Mouse (Mus musculus) heart, embryonic 12.5 days (tissue): ENCODE results near the gene Zcchc24. TPM values are rescaled to one million over a fixed set of nuclear protein-coding genes. Genes with fewer than 3 reads are reported as not detected.

Source experiments
- ATAC-seq: fragments of 200-750 bp; cut with Nextera tagmentation; 2 replicates; pipeline ENCODE4 v1.8.0; 2017; ENCODE audit warnings: moderate TSS enrichment, moderate library complexity; ENCODE audit not compliant: insufficient number of reproducible peaks, low FRiP score
- H3K27ac ChIP-seq: fragments of 300-500 bp; sonication (generic); 2 replicates; pipeline ENCODE4 v1.5.1; 2016; ENCODE audit warnings: mild to moderate bottlenecking, moderate library complexity; ENCODE audit not compliant: poor library complexity, severe bottlenecking
- H3K27me3 ChIP-seq: fragments of 300-500 bp; sonication (generic); replicated peaks from 2 replicates; pipeline ENCODE4 v1.6.1; 2016; ENCODE audit warnings: mild to moderate bottlenecking, moderate library complexity
- H3K36me3 ChIP-seq: fragments of 300-500 bp; sonication (generic); 2 replicates; pipeline ENCODE4 v1.6.1; 2016; ENCODE audit warnings: mild to moderate bottlenecking, moderate library complexity
- H3K4me1 ChIP-seq: fragments of 300-500 bp; sonication (generic); replicated peaks from 2 replicates; pipeline ENCODE4 v1.6.1; 2016; ENCODE audit warnings: mild to moderate bottlenecking
- H3K4me2 ChIP-seq: fragments of 300-500 bp; sonication (generic); 2 replicates; pipeline ENCODE4 v1.6.1; 2016; ENCODE audit warnings: mild to moderate bottlenecking, moderate library complexity
- H3K4me3 ChIP-seq: fragments of 300-500 bp; sonication (generic); 2 replicates; pipeline ENCODE4 v1.5.1; 2016; ENCODE audit warnings: mild to moderate bottlenecking
- H3K9ac ChIP-seq: fragments of 300-500 bp; sonication (generic); 2 replicates; pipeline ENCODE4 v1.6.1; 2016; ENCODE audit warnings: mild to moderate bottlenecking, moderate library complexity
- H3K9me3 ChIP-seq: fragments of 300-500 bp; sonication (generic); replicated peaks from 2 replicates; pipeline ENCODE4 v1.6.1; 2016; ENCODE audit warnings: mild to moderate bottlenecking, moderate library complexity
- WGBS: fragments of 180-500 bp; shearing (Covaris S2); methylation state at CpG from one replicate; pipeline ENCODE4 v1.1.7; 2016; 5-methylcytosine and 5-hydroxymethylcytosine counted together
- polyA plus RNA-seq: library from polyadenylated mRNA; unstranded; fragments of >200 nt; fragmentation: Nextera tagmentation; extraction: Ambion mirVana; gene quantifications from 2 replicates; pipeline ENCODE4 v1.2.1, GENCODE M21; 2016

Zcchc24 gene
- polyA plus RNA-seq, 1 experiment from 2014 or later: 30.4 TPM

DNA sequence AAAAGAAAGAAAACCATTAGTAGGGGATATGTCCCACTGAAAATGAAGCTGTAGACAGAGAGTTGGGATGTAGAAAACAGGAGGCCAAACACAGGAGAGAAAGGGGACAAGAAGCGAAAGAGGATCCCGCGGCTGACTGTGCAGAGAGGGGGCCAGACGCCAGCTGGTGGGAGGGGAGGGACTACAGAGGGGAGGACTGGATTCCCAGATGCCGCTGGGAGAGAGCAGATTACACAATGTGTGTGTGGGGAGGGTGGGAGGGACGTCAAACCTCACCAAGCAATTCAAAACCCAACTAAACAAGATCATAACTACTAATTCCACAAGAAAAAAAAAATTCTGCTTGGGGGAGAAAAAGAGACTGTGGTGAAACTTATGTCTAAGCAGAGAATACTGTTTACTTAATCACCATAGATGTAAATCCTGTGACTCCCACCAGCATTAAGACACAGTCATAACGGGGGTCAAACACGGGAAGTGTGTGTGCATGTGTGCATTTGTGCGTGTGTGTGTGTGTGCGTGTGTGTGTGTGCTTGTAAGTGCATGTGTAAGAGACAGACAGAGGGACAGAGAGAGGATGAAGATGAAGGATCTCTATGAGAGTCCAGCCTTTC, 26.8 kb upstream of the Zcchc24 start:
- H3K4me3 ChIP-seq: no peak overlapping the region
- H3K4me1 ChIP-seq: peaks cover 7% of the 10 kb centered on the region
- ATAC-seq: peak; percentile 77
- H3K9ac ChIP-seq: no peak overlapping the region
- H3K27ac ChIP-seq: no peak overlapping the region
- no peaks in the 10 kb centered on the region for H3K36me3 ChIP-seq
- H3K4me2 ChIP-seq: peak overlapping the region; percentile 33
- H3K9me3 ChIP-seq: 0 out of 2 replicates have a peak, but pooled peaks cover 3% of the 10 kb centered on the region
- H3K27me3 ChIP-seq: no peaks in the 10 kb centered on the region
- 30% methylated on average over 10 of the region's 10 CpGs for WGBS

DNA sequence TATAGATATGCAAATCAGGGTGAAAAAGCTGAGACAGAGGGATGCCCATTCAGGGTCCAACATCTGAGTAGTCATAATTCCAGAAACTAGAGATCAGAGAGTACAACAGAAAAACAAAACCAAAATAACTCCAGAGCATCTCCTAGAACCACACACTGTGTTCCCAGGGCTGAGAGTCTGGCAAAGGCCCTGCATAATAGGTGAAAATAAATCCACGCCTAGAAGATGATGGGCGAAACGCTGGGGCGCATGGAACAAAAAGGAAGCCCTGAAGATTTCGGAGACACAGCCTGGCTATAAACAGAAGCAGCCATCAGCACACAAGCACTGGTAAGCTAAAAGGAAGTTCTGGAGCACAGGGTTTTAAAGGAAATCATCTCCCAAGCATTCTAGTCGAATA, 26.2 kb upstream of the Zcchc24 start:
- ATAC-seq: no peak
- Histone ChIP-seq H3K4me1 (peaks cover 3% of the 10 kb centered on the region), H3K36me3 (no peaks in the 10 kb centered on the region), H3K9me3 (0 out of 2 replicates have a peak, but pooled peaks cover 3% of the 10 kb centered on the region), H3K4me2 (no peak overlapping the region), H3K27ac (no peak overlapping the region), H3K27me3 (no peaks in the 10 kb centered on the region), H3K4me3 (no peak overlapping the region), H3K9ac (no peak overlapping the region)
- WGBS: 73% methylated on average over 6 of the region's 6 CpGs

DNA sequence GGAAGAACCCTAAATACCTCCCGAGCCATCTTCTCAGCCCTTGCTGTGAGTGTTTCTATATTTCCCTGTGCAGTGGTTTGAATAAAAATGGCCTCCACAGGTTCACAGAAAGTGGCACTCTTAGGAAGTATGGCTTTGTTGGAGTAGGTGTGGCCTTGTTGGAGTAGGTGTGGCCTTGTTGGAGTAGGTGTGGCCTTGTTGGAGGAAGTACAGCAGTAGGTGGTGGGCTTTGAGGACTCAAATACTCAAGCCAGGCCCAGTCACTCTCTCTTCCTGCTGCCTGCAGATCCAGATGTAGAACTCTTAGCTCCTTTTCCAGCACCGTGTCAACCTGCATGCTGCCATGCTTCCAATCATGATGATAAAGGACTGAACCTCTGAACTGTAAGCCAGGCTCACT, 25.5 kb upstream of the Zcchc24 start:
- Histone ChIP-seq H3K4me1 (peaks cover 3% of the 10 kb centered on the region), H3K9ac (no peak overlapping the region), H3K4me2 (no peak overlapping the region), H3K36me3 (no peaks in the 10 kb centered on the region), H3K4me3 (no peak overlapping the region), H3K27ac (no peak overlapping the region), H3K9me3 (0 out of 2 replicates have a peak, but pooled peaks cover 3% of the 10 kb centered on the region), H3K27me3 (no peaks in the 10 kb centered on the region)
- no peak for ATAC-seq
- 88% methylated on average over 2 of the region's 2 CpGs for WGBS

DNA sequence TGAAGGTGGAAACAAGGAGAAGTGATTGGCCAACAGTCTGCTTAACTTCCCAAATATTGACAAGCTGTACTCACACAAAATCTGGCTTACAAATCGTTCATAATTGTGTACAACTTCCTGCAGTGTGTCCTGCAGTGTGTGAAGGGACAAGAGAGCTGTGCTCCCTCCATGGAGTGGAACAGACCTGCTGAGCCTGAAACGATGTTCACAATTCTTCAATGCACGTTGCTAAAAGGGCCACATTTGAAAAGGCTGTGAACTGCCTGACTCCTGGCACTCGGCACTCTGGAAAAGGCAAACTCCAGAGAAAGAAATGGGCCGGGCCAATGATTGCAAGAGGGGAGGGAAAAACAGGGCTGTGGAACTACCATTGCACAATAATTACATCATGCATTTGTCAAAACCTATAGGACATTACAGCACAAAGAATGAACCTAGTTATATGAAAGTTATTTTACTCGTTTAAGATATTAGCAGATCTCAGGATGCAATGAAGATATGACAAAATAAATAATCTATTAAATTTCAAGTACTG, 22.0 kb upstream of the Zcchc24 start:
- 63% methylated on average over 6 of the region's 6 CpGs for WGBS

DNA sequence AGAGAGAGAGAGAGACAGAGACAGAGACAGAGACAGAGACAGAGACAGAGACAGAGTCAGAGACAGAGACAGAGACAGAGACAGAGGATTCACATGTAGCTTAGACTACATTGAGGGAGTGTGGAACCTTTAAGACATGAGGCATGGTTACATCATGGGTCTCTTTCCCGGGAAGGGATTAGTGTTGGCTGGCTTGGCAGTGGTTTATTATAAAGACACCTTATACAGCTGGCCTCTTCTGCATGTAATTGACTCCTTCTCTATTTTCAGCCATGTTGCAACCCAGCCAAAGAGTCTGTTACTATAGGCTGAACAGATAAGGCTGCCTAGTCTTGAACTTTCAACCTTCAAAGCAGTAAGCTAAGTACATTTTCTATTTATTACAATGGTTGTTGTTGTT, 21.1 kb upstream of the Zcchc24 start:
- Histone ChIP-seq H3K36me3 (no peaks in the 10 kb centered on the region), H3K4me1 (peaks cover 9% of the 10 kb centered on the region), H3K27me3 (0 out of 2 replicates have a peak, but pooled peaks cover 3% of the 10 kb centered on the region), H3K4me2 (no peak overlapping the region), H3K9me3 (0 out of 2 replicates have a peak, but pooled peaks cover 3% of the 10 kb centered on the region), H3K27ac (no peak overlapping the region), H3K9ac (no peak overlapping the region), H3K4me3 (no peak overlapping the region)
- ATAC-seq: no peak
- WGBS: 64% methylated on average over 1 of the region's 1 CpGs

More for the DNA sequence above, 22.0 kb upstream of the Zcchc24 start:
- Histone ChIP-seq H3K4me1 (peaks cover 11% of the 10 kb centered on the region), H3K4me3 (no peak overlapping the region), H3K27me3 (0 out of 2 replicates have a peak, but pooled peaks cover 3% of the 10 kb centered on the region), H3K36me3 (no peaks in the 10 kb centered on the region), H3K4me2 (no peak overlapping the region), H3K9ac (no peak overlapping the region), H3K9me3 (0 out of 2 replicates have a peak, but pooled peaks cover 3% of the 10 kb centered on the region), H3K27ac (no peak overlapping the region)
- no peak for ATAC-seq

DNA sequence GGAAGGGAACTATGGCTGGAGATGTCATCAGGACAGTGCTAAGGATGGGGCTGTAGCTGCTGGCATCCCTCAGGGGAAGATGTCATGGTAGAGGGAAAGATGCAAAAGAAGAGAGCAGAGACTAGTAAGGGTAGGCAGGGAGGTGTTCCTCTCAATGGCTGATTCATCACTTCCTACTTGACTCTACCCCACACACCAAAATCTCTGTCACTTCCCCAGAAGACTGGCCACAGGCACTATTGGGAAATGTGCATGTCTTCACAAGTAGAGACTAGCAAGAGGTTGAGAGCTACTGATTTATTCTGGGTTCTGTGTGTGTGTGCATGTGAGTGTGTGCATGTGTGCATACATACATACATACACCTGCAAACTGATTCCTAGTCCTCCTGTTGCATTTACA, 20.4 kb upstream of the Zcchc24 start:
- H3K4me1 ChIP-seq: peaks cover 9% of the 10 kb centered on the region
- no peak overlapping the region for H3K9ac ChIP-seq

DNA sequence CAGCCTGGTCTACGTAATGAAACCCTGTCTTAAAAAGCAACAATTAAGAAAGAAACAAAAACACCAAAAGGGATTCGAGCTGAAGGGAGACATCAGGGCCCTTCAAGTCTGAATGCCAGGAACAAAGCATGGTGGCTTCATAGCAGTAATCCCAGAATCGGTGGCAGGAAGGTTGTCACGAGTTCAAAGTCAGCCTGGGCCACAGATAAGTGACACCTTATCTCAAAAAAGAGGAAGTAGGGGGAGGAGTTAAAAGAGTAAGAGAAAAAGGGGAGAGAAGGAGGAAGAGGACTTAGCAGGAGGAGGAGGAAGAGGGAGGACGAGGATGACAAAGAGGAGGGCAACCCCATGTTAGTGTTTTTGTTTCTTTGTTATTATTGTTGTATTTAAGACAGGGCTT, 19.4 kb upstream of the Zcchc24 start:
- peaks cover 18% of the 10 kb centered on the region for H3K4me1 ChIP-seq
- H3K4me3 ChIP-seq: no peak overlapping the region
- H3K9me3 ChIP-seq: no peaks in the 10 kb centered on the region
- no peak overlapping the region for H3K27ac ChIP-seq
- H3K4me2 ChIP-seq: no peak overlapping the region
- 0 out of 2 replicates have a peak, but pooled peaks cover 3% of the 10 kb centered on the region for H3K27me3 ChIP-seq
- no peaks in the 10 kb centered on the region for H3K36me3 ChIP-seq
- ATAC-seq: no peak
- WGBS: 42% methylated on average over 5 of the region's 5 CpGs
- no peak overlapping the region for H3K9ac ChIP-seq

More for the DNA sequence above, 20.4 kb upstream of the Zcchc24 start:
- ATAC-seq: no peak
- H3K36me3 ChIP-seq: no peaks in the 10 kb centered on the region
- H3K4me2 ChIP-seq: no peak overlapping the region
- H3K27ac ChIP-seq: no peak overlapping the region
- no peak overlapping the region for H3K4me3 ChIP-seq
- no peaks in the 10 kb centered on the region for H3K9me3 ChIP-seq
- H3K27me3 ChIP-seq: 0 out of 2 replicates have a peak, but pooled peaks cover 3% of the 10 kb centered on the region

DNA sequence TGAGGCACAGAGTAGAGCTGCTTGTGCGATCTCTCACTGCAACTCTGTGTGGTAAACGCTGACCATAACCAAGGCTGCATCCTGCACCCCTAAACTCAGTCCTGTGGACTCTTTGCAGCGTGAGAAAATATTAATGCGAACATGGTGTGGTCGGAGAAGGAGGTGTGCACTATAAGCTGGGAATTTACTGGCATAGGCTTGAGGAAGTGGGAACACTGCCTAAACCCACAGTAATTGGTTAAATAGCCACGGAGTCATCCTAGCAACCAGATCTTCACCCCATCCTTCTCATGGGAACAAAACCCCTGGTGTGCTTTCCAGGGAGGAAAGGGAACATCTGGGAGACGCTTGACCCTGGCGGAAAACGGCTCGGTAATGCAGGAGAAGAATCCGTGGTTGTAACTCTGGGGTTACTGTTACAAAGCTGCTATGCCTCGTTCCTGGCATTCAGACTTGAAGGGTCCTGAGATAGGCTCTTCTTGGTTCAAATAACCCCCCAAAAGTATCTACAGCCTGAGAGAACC, 18.6 kb upstream of the Zcchc24 start:
- no peak overlapping the region for H3K27ac ChIP-seq
- no peak for ATAC-seq
- no peak overlapping the region for H3K4me2 ChIP-seq
- no peak overlapping the region for H3K4me3 ChIP-seq
- 0 out of 2 replicates have a peak, but pooled peaks cover 3% of the 10 kb centered on the region for H3K27me3 ChIP-seq
- H3K4me1 ChIP-seq: peaks cover 25% of the 10 kb centered on the region
- no peak overlapping the region for H3K9ac ChIP-seq
- H3K9me3 ChIP-seq: no peaks in the 10 kb centered on the region
- no peaks in the 10 kb centered on the region for H3K36me3 ChIP-seq
- WGBS: 76% methylated on average over 12 of the region's 12 CpGs

DNA sequence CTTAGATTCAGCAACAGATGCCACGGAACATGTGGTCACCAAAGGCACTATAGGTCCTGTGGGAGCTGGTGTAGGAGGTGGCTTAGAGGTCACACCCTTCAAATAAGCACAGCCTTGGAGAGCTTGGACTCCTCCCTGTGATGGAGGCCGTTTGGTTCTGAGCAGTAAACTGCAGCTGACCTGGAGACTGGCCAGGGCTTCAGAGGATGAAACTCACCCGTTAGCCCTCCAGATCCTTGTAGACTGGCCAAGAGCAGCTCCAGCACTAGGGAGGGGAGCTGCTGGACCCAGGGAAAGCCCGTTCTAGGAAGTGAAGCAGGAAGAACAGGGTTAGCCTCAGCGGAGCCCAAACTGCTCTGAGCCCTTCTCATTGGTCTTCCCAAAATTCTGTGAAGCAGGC, 18.1 kb upstream of the Zcchc24 start:
- H3K9ac ChIP-seq: no peak overlapping the region
- H3K4me3 ChIP-seq: no peak overlapping the region
- no peak overlapping the region for H3K27ac ChIP-seq
- H3K4me1 ChIP-seq: peaks cover 30% of the 10 kb centered on the region
- ATAC-seq: no peak
- 49% methylated on average over 5 of the region's 5 CpGs for WGBS
- H3K4me2 ChIP-seq: no peak overlapping the region
- 0 out of 2 replicates have a peak, but pooled peaks cover 3% of the 10 kb centered on the region for H3K27me3 ChIP-seq
- H3K9me3 ChIP-seq: no peaks in the 10 kb centered on the region
- H3K36me3 ChIP-seq: no peaks in the 10 kb centered on the region

DNA sequence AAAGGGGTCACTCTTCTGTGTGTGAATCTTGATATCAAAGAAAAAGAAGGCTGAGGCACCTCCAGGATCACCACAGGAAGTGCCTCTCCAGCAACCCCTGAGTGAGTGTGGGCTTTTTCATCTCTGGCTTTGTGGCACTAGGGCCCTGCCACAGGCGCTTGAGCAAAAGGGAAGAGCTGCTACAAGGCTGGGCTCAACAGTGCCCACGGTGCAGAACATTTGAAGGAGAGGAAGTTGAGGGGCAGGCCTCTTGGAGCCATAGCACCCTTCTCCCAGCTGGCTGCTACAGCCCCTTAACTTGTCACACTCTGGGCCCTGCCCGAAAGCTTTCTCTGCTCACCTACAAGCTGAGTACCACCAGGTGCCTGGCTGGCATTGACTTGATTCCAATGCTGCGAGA, 16.4 kb upstream of the Zcchc24 start:
- Histone ChIP-seq H3K27ac (no peak overlapping the region), H3K9ac (no peak overlapping the region), H3K36me3 (no peaks in the 10 kb centered on the region), H3K4me2 (no peak overlapping the region), H3K4me3 (no peak overlapping the region), H3K27me3 (0 out of 2 replicates have a peak, but pooled peaks cover 3% of the 10 kb centered on the region), H3K9me3 (no peaks in the 10 kb centered on the region), H3K4me1 (peaks cover 30% of the 10 kb centered on the region)
- ATAC-seq: no peak
- 84% methylated on average over 4 of the region's 4 CpGs for WGBS

DNA sequence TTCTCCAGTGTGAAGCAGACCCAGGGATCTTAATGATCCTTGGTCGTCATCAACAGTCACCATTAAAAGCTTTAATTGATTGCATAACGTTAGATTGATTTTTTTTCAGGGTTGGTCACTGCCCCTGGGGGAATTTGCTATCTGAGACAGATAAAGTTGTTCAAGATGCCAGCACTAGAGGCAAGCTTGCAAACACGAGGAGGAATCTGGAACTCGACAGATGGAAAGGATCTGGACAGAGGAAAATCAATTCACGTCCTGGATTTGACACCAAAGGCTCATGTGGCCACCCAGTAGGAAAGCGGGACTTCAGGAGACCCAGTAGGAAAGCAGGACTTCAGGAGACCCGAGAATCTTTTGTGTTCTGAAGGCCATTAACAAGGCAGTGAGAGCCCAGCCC, 14.4 kb upstream of the Zcchc24 start:
- H3K4me3 ChIP-seq: no peak overlapping the region
- no peak overlapping the region for H3K4me2 ChIP-seq
- no peak overlapping the region for H3K9ac ChIP-seq
- no peaks in the 10 kb centered on the region for H3K36me3 ChIP-seq
- H3K27ac ChIP-seq: no peak overlapping the region
- H3K4me1 ChIP-seq: peaks cover 30% of the 10 kb centered on the region
- no peak for ATAC-seq
- WGBS: 33% methylated on average over 7 of the region's 7 CpGs
- no peaks in the 10 kb centered on the region for H3K27me3 ChIP-seq
- no peaks in the 10 kb centered on the region for H3K9me3 ChIP-seq
